Mouse (Mus musculus): ENCODE results near the gene Ccdc190. TPM values are rescaled to one million over a fixed set of nuclear protein-coding genes. Genes with fewer than 3 reads are reported as not detected.

Gene Ccdc190
- polyA plus RNA-seq, 3 experiments from 2014 or later, result not detected

DNA sequence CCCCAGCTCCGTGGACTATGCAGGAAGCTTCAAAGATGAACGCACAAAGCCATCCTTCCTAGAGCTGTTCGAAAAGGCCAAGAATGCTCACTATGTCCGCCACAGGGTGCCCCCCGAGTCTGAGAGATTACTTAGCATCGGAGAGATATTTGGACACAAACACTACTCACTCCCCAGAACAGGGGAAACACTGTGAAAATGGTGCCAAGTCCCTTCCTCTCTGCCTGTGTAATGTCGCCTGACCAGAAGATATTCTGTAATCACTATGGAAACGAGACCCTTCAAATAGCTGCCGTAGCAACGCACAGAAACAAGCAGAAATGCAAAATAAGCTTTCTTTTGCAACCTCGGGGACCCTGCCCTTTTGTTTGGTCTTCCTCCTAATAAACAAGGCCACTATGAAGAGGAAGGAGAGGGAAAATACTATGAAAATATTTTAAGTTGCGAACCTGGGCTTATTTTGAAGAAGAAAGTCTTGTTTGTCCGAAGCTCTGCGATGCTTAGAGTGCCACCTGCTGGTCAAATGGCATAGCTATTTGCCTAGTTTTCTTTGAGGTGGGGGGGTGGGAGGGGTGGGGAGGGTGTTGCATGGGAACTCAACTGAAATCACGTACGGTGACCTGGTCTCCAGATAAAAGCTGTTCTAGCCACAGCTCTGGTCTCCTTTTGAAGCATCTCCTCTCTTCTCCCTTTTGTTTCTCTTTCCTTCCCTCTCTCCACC lies 5.7 kb downstream of the Ccdc190 start:
- no peak for ATAC-seq

DNA sequence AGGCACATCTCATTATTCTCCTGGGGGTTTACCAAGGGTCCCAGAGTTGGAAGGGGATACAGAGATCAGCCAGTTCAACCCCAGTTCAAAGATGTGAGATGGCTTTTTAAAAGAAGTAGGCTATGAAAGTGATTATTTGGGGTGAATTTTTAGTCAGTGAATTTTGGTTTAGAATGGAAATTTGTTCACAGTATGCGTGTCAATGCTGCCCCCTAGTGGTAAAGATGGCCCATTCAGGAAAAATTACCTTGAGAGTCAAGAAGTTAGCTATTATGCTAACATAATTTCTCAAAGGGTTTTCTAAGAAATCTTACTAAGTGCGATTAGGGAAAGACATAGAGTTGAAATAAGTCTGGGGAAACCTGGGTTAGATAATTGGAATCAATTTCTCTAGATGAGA lies 10.9 kb downstream of the Ccdc190 start:
- ATAC-seq, result peak; percentile 43

DNA sequence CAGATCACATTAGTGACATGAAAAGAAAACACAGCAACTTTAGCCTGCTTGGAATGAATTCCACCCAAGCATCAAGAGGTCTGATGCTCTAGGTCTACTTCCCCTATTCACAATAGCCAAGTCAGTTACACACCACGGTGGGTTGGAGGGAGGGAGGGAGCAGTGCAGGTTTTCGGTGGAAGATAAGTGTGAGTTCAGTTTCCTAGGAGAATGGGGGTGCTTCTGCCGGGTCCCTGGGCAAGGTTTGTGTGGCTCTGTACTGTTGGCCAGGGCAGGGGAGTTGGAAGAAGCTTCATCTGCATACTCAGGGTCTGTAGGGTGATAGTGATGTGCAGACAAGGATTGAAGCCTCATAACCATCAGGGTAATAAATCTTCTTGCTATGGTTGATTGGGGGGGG lies 17.6 kb downstream of the Ccdc190 start:
- ATAC-seq, result no peak

DNA sequence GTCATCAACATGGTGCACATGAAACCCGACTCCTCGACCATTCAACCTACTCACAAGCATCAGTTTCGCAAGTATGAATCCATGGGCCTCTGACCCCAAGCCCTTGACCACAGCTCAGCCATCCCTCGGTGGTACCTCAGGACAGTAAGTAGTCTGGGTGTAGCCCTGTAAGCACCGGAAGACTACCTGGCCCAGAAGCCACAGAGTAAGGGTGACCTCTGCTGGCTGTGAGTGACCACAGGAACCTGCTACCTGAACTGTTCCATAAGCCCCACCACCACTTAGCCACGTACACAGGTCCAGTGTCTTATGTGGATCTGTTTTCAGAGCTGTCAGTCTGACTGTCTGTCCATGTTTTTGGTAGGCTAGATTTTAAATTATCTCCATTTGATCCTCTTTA lies 19.2 kb downstream of the Ccdc190 start:
- ATAC-seq, result no peak

DNA sequence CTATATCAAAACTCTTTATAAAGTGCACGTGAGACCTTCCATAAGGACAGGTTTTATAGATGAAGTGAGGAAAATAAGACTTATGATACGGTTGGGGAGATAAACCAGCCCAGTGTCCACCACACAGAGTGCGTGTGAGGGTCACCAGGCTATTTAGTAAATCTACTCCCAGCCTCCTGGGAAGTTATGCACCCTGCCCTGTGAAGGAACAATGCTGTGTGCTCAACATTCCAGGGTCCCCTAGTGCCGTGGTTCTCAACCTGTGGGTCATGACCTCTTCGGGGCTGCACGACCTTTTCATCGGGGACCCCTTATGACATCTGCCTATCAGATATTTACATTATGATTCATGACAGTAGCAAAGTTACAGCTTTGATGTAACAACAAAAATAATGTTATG lies 19.8 kb downstream of the Ccdc190 start:
- no peak for ATAC-seq

DNA sequence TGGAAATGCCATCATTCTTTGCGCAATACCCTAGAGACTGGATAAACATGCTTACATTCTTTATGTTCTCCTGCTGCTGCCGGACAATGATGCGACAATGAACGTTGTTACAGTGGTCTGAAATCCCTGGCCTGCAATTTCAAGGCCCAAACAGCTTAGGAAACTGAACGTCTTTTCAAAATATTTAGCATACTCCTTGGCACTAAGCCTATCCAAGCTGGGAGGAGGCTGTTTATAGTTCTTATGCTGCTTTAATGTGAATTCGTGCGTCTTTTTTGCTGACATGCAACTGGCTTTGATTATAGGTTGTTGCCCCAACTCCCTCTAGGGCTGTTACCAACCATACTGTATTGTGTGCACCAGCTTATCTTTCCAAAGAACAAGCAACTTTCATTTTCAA lies 20.4 kb downstream of the Ccdc190 start:
- ATAC-seq, result no peak

DNA sequence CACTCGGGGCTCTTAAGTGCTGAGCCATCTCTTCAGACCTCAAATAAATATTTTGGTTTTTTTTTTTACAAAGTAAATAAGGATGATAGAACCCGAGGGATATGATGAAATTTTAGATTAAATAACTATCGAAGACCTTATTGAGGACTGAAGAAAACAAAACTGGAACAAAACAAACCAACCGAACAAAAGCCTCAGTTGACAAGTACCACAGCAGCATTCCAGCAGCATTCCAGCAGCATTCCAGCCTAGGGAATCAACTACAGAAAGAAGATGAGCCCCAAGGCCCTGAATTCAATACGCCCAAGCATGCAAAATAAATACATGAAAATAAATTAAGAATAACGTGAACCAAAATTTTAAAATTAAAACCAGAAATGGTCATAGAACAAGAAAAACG lies 21.5 kb downstream of the Ccdc190 start:
- no peak for ATAC-seq

DNA sequence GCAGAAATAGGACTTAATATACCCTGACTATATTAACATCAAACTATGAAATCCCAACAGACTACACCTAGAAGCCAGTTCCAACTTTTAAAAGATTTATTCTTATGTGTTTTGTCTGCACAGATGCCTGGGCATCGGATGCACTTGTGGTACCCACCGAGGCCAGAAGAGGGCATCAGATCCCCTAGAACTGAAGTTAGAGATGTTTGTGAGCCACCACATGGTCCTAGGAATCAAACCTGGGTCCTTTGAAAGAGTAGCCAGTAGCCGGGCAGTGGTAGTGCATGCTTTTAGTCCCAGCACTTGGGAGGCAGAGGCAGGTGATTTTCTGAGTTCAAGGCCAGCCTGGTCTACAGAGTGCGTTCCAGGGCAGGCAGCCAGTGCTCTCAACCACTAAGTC lies 22.2 kb downstream of the Ccdc190 start:
- no peak for ATAC-seq

DNA sequence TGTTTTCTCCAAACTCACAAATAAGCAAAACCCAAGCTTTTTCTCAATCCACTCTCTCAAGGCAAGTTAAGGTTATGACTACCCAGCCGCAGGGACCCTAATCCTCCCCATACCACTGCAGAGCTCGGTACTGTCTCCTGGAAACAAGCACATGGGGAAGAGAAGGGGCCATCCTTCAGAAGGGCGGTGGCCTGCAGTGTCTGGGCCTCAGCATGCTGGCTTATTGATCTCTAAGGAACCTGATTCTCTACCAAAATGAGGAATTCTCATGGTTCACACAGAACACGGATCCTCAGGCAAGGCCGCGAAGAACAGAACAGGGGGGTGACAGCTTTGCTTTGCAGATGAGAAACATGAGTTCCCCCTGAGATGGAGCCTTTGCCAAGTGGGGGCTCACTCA lies 23.1 kb downstream of the Ccdc190 start:
- no peak for ATAC-seq

DNA sequence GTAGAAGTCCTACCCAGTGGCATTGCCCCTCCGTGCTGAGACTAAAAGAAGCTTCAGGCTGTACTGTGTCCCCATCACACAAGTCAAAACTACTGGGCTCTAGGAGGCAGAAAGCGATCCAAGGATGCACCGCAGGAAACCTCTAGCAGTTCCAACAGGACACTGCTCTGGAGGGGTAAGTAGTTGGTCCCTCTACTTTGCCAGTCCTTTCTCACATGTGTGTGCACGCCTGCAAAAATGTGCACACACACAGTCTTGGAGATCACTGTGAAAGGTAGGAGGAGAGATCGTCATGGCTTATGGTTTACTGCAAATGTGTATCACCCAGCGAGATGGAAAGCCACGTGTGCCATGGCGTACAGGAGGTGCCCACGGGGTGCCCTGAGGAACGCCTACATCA lies 24.2 kb downstream of the Ccdc190 start:
- ATAC-seq, result no peak

DNA sequence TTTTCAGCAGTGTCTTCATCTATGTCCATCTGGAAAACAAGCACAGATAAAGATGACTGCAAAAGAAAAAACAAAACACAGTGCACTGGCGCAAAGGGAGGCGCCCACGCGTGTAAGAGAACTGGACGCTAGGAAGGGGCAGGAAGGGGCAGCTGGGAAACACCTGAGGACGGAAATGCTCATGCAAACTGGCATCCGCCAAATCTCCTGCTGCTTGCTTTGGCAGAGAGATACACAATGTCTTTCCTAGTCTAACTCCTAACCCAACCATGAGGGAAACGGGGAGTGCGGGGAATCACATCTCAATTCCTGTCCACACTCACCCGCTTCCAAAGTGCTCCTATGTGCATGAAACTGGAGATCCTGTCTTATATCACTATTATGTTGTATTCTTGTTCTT lies 24.7 kb downstream of the Ccdc190 start:
- no peak for ATAC-seq

DNA sequence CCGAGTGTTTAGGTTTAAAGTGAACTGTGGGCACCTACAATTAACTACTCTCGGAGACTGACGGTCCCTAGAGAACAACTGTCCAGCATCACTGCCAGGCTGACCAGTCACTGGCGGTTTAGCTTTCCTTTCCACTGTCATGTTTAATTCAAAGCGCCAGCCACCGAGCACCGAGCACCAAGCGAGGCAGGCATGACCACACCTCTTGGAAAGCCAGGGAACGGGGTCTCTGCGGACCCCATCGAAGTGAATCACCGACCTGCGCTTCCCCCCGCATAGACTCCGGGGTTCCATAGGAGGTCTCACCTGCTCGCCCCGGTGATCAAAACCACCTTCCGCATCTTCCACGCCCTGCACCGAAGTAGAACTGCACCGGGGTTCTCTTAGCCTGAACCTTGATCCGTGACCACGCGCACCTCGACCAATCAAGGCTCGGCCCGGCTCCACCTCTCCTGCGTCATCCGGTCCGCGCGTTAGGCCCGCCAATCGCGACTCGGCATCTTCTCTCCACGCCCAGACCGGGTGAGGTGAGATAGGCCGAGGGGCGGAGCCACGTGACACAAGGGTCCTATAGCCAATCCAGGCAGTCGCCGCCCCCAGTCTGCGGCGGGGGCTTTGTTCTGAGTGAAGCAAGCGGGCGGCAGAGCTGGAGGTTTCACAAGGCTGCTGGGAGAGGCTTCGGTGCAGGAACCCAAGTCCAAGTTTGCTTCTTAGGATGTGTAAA lies 40.5 kb downstream of the Ccdc190 start, which contains the start of gene Hsd17b7:
Gene Hsd17b7 (minus strand): TSS at position 450 of the 724 bp plus-strand sequence.
- ATAC-seq, result peak; percentile 98

DNA sequence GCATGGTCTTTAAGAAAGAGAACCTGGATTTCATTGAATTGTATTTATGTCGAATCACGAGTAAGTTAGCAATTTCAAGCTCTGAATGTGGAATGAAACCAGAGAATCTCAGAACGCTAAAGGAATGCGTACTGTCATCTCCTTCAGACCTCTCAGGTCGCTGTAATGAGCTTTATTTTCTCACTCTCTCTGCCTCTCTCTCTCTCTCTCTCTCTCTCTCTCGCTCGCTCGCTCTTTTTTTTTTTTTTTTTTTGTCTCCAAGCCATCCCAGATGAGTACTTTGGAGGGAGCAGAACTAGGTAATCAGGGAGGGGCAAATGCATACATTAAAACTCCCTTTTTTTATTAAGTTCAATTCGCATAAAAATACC lies 41.1 kb downstream of the Ccdc190 start:
- ATAC-seq, result peak; percentile 6

DNA sequence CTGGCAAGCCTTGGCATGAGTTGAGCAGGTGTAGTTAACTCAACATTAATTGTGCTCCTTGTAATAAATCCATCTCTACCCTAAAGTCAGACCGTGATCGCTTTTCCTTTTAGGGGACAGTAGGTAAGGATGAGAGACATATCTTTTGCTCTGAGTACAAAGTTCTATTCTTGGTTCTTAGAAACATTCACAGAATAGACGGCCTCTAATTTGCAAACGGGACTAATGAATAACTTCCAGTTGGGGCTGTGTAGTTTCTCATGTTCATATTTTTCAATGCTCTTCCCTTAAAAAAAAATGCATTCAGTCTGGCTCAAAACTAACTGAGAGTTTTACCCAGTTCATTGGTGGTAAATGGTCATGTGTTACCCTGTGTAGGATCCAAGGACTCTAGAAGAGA lies 42.5 kb downstream of the Ccdc190 start:
- ATAC-seq, result no peak

DNA sequence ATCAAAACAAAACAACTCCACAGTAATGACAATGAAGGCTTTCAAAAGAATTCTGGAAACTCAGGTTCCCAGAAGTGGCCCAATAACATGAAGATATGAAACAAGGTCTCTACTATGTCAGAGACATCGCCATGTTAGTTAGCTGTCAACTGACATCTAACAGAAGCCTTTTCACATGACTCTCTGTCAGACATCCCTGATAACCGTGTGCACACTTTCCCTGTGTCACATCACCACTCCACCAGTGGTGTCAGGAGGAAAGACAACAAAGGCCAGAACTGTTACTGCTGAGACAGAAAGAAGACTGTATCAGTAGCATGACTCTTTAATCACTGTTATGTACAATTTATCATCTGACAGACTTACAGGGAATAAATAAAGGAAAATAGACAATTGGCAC lies 43.5 kb downstream of the Ccdc190 start:
- ATAC-seq, result no peak

DNA sequence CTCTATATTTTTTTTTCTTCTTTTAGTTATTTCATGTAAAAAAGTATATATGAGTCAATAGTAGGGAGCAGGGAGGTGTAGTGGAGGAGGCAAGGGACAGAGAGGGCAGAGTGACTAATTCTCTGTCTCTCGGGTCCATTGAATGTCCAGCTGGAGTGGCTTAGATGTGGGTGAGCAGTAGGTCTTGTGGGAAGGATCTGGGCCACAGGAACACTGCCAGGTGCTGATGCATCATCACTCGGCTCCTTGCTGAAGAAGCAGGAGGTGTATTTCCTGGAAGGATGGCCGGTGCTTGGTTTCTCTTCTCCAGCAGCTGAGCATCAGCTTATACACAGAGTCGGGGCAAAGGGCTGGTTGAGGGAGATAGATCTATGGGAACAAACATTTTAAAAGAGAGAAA lies 49.2 kb downstream of the Ccdc190 start:
- ATAC-seq, result no peak

Other genes starting within 250 kb of the Ccdc190 start
- gene Rgs4, start 181.0 kb upstream of the Ccdc190 start, polyA plus RNA-seq (2017; shearing (Covaris generic)), result not detected
- 10 to 100 TPM in 1 of 3 experiments, 1 to 10 TPM in 2; 7.9 to 11.0 (median 9.6) TPM for gene Hsd17b7, start 40.6 kb downstream of the Ccdc190 start, polyA plus RNA-seq (2017; shearing (Covaris generic))
- gene Ddr2, start 182.1 kb downstream of the Ccdc190 start, polyA plus RNA-seq (2017; shearing (Covaris generic)), result under 1 TPM in 2 of 3 experiments, not detected in 1; 0.04 to 0.07 TPM
- 10 to 100 TPM; 10.6 to 22.9 (median 14.7) TPM for gene Uap1, start 246.3 kb downstream of the Ccdc190 start, polyA plus RNA-seq (2017; shearing (Covaris generic))

Measured in inflammation-experienced regulatory T-cells, adult 6 months (primary cell).